Mouse (Mus musculus): ENCODE results near the gene Cnga1. TPM values are rescaled to one million over a fixed set of nuclear protein-coding genes. Genes with fewer than 3 reads are reported as not detected.

The Cnga1 gene
- polyA plus RNA-seq (2015; fragmentation: Nextera tagmentation; extraction: Ambion mirVana), result not detected in 2 replicates

- no peak for ATAC-seq (replicated peaks)
- H3K27ac ChIP-seq, result no peak within 1 kb of the TSS
- H3K27me3 ChIP-seq (replicated peaks), result peaks cover 24% of the 10 kb centered on the region
- H3K4me1 ChIP-seq, result peaks cover 13% of the 10 kb centered on the region
- H3K9me3 ChIP-seq, result no peaks in the 10 kb centered on the region
- WGBS, result 71% methylated on average over 1 of the region's 1 CpGs
- no peak within 1 kb of the TSS for H3K4me3 ChIP-seq
- H3K36me3 ChIP-seq (replicated peaks), result no peaks in the 10 kb centered on the region
- H3K9ac ChIP-seq, result no peak within 1 kb of the TSS
- H3K4me2 ChIP-seq, result no peak within 1 kb of the TSS
Measured at GRCm38 (mm10) chr5:72644175-72644574, at the start of gene Cnga1. TSS of gene Cnga1 (minus strand) at chr5:72644275.

DNA sequence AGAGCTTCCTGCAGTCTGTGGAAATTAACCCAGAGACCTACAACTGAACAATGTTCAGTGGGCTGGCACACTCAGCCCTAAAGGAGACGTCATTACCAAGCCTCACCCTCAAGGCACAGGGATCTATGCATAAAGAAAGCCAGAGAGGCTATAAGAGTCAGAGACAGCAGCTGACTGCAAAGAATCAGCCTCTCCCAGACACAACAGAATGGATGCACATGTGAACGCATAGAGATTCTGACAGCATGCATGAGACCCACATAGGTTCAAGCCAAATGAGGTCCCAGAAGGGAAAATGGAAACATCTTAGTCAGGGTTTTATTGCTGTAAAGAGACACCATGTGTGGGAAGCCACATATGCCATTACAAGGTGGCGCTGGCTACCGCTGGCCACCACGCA lies 46.4 kb upstream of the Cnga1 start:
- no peak overlapping the region for H3K4me3 ChIP-seq
- H3K9ac ChIP-seq, result no peak overlapping the region
- WGBS, result 82% methylated on average over 5 of the region's 5 CpGs
- no peaks in the 10 kb centered on the region for H3K9me3 ChIP-seq
- no peaks in the 10 kb centered on the region for H3K4me1 ChIP-seq
- H3K27ac ChIP-seq, result no peak overlapping the region
- no peak for ATAC-seq (replicated peaks)
- H3K27me3 ChIP-seq (replicated peaks), result no peaks in the 10 kb centered on the region
- H3K36me3 ChIP-seq (replicated peaks), result no peaks in the 10 kb centered on the region
- no peak overlapping the region for H3K4me2 ChIP-seq

DNA sequence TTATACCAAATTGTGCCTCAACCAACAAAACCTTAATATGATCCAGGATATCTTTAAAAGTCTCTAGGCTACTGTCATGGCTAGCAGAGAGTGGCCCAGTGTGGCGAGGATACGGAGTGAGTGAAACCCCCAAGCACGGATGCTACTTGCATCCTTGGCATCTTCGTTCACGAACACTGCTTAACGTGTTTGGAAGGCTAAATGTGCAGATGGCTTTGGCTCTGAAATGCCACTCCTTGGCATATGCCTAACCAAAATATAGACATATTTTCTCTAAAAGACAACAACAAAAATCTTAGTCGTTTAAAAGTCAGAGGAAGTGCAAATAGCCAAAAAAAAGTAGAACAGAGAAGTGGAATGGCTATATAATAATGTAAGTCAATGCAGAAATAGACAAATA lies 45.5 kb upstream of the Cnga1 start:
- Histone ChIP-seq H3K4me1 (no peaks in the 10 kb centered on the region), H3K4me3 (no peak overlapping the region), H3K27me3 (replicated peaks) (no peaks in the 10 kb centered on the region), H3K27ac (no peak overlapping the region), H3K36me3 (replicated peaks) (no peaks in the 10 kb centered on the region), H3K4me2 (no peak overlapping the region), H3K9ac (no peak overlapping the region), H3K9me3 (no peaks in the 10 kb centered on the region)
- no peak for ATAC-seq (replicated peaks)
- 93% methylated on average over 7 of the region's 7 CpGs for WGBS

DNA sequence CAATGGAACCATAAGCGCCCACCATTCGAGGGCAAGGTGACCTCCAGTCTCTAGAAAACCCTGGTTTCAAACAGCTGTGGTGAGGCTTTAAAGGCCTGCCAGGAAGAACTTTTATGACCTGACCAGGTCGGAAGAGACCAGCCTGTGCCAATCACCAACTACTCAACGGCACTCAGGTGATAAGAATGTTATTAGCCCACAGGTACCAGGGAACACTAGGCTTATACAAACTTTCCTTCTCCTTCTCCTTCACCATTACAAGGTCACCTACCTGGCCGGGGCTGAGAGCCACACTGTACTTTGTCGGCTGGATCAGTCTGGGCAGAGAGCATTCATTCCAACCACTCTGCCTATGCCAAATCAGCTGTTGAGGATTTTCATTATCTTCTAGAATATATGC lies 37.4 kb upstream of the Cnga1 start:
- Histone ChIP-seq H3K4me1 (no peaks in the 10 kb centered on the region), H3K4me2 (no peak overlapping the region), H3K27me3 (replicated peaks) (no peaks in the 10 kb centered on the region), H3K4me3 (no peak overlapping the region), H3K36me3 (replicated peaks) (no peaks in the 10 kb centered on the region), H3K9me3 (no peaks in the 10 kb centered on the region), H3K27ac (no peak overlapping the region), H3K9ac (no peak overlapping the region)
- 94% methylated on average over 6 of the region's 6 CpGs for WGBS
- no peak for ATAC-seq (replicated peaks)

DNA sequence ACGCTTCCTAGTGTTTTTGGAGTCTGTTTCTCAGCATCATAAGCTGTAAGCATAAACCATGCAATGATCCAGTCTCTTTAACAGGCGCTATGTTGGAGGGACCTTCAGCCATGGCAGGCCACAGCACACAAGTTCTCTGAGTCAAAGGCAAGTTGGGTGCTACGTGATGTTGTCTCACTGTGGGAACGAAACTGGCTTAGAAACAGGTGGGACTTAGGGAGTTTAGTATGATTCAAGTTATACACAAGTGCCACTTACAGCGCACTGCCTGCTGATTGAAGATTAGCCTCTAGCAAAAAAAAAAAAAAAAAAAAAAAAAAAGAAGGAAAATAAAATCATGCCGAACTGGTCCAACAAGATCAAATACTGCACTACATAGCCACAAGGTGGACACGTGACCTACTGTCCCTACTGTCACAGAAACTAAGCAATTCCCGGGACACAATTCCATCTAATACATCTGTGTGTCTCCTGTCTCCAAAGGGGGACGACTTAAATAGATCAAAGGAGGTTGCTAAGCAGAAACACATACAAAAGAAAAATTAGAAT lies 31.0 kb upstream of the Cnga1 start:
- WGBS, result 80% methylated on average over 9 of the region's 9 CpGs
- no peak overlapping the region for H3K27ac ChIP-seq
- no peak for ATAC-seq (replicated peaks)
- no peak overlapping the region for H3K4me2 ChIP-seq
- H3K9me3 ChIP-seq, result no peaks in the 10 kb centered on the region
- no peak overlapping the region for H3K4me3 ChIP-seq
- H3K4me1 ChIP-seq, result peaks cover 5% of the 10 kb centered on the region
- no peak overlapping the region for H3K9ac ChIP-seq
- no peaks in the 10 kb centered on the region for H3K36me3 ChIP-seq (replicated peaks)
- no peaks in the 10 kb centered on the region for H3K27me3 ChIP-seq (replicated peaks)

DNA sequence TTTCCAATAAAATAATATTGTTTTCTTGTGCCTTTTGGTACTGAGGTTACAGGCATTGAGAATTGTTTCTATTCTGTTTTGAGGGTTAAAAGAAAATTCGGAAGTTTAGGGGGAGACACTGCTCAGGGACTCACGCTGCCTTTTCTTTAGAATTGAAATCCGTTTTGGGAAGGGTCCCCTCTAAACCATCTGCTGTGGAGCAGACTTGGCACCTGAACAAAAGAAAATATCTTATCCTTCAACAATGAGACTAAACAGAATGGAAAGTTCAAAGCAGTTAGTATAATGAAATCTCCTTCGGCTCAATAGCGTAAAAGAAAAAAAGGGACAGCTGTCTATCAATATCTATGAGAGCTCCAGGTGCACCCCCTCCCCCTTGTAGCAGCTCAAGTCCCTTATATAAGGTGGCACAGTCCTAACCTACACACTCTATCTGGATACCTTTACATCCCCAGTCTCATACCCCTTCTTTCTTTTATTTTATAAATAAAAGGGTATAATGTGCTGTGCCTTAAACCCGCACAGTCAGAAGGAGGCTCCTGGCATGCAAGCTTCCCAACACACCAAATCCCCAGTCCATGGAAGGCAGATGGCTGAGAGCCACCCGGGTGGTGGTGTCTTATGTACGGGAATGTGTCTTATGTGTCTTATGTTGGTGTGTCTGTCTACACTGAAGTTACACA lies 27.1 kb upstream of the Cnga1 start:
- Histone ChIP-seq H3K27me3 (replicated peaks) (no peaks in the 10 kb centered on the region), H3K4me3 (no peak overlapping the region), H3K36me3 (replicated peaks) (no peaks in the 10 kb centered on the region), H3K9ac (no peak overlapping the region), H3K27ac (0 out of 2 replicates have a peak overlapping the region, but pooled peaks have one; percentile 48), H3K4me2 (no peak overlapping the region), H3K4me1 (peaks cover 5% of the 10 kb centered on the region), H3K9me3 (no peaks in the 10 kb centered on the region)
- WGBS, result 20% methylated on average over 8 of the region's 8 CpGs
- ATAC-seq (replicated peaks), result peak; percentile 79

GRCm38 (mm10) chr5:72668351-72668750 lies 24.3 kb upstream of the Cnga1 start:
- ATAC-seq (replicated peaks), result no peak
- no peak overlapping the region for H3K9ac ChIP-seq
- no peak overlapping the region for H3K27ac ChIP-seq
- no peak overlapping the region for H3K4me3 ChIP-seq
- no peaks in the 10 kb centered on the region for H3K36me3 ChIP-seq (replicated peaks)
- H3K9me3 ChIP-seq, result no peaks in the 10 kb centered on the region
- peaks cover 5% of the 10 kb centered on the region for H3K4me1 ChIP-seq
- H3K27me3 ChIP-seq (replicated peaks), result no peaks in the 10 kb centered on the region
- WGBS, result 89% methylated on average over 9 of the region's 9 CpGs
- no peak overlapping the region for H3K4me2 ChIP-seq

DNA sequence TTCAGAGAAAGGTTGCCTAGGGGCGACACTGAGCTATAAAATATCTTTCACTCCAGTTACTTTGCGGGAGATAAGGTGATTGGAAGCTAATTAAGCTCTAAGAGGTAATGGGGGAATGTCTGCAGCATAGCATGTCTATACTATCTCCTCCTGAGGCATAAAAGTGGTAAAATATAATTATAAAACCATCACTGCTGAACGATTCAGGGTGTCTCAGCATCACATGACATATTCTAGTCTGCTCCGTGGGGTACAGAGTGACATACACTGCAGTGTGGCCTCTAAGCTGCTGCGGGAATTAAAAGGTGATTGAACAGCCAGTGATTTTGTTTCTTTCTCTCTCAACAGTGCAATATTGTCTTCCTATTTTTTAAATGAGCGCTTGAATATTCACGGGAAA lies 22.4 kb upstream of the Cnga1 start:
- no peaks in the 10 kb centered on the region for H3K9me3 ChIP-seq
- no peak overlapping the region for H3K4me3 ChIP-seq
- H3K4me1 ChIP-seq, result peaks cover 4% of the 10 kb centered on the region
- no peak overlapping the region for H3K27ac ChIP-seq
- WGBS, result 68% methylated on average over 7 of the region's 7 CpGs
- H3K9ac ChIP-seq, result no peak overlapping the region
- peak; percentile 85 for ATAC-seq (replicated peaks)
- H3K4me2 ChIP-seq, result no peak overlapping the region
- no peaks in the 10 kb centered on the region for H3K36me3 ChIP-seq (replicated peaks)
- H3K27me3 ChIP-seq (replicated peaks), result no peaks in the 10 kb centered on the region

- Histone ChIP-seq H3K4me1 (no peaks in the 10 kb centered on the region), H3K4me3 (no peak overlapping the region), H3K4me2 (no peak overlapping the region), H3K27ac (no peak overlapping the region), H3K36me3 (replicated peaks) (no peaks in the 10 kb centered on the region), H3K9me3 (no peaks in the 10 kb centered on the region), H3K9ac (no peak overlapping the region), H3K27me3 (replicated peaks) (no peaks in the 10 kb centered on the region)
- no peak for ATAC-seq (replicated peaks)
- 30% methylated on average over 5 of the region's 5 CpGs for WGBS
Measured at GRCm38 (mm10) chr5:72665281-72665680, 21.2 kb upstream of the Cnga1 start.

DNA sequence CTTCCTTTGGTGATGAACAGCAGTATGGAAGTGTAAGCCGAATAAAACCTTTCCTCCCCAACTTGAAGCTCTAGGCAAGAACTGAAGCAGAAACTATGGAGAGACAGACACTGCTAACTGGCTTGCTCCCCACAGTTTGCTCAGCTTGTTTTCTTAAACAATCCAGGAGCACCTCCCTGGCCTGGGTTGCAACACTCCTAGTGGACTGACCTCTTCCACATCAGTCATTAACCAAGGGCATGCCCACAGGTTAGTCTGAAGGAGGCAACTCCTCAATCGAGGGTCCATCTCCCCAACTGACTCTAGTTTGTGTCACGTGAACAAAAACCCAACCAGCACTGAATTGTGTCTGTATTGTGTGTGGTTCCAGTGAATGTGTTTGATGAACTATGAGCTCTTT lies 20.8 kb upstream of the Cnga1 start:
- Histone ChIP-seq H3K4me3 (no peak overlapping the region), H3K27me3 (replicated peaks) (no peaks in the 10 kb centered on the region), H3K4me1 (no peaks in the 10 kb centered on the region), H3K9ac (no peak overlapping the region), H3K4me2 (no peak overlapping the region), H3K36me3 (replicated peaks) (no peaks in the 10 kb centered on the region), H3K9me3 (no peaks in the 10 kb centered on the region), H3K27ac (no peak overlapping the region)
- ATAC-seq (replicated peaks), result no peak
- WGBS, result 50% methylated on average over 3 of the region's 3 CpGs

GRCm38 (mm10) chr5:72664126-72664525 lies 20.1 kb upstream of the Cnga1 start:
- Histone ChIP-seq H3K9ac (no peak overlapping the region), H3K4me3 (no peak overlapping the region), H3K4me2 (no peak overlapping the region), H3K36me3 (replicated peaks) (no peaks in the 10 kb centered on the region), H3K27ac (no peak overlapping the region), H3K9me3 (no peaks in the 10 kb centered on the region), H3K4me1 (no peaks in the 10 kb centered on the region), H3K27me3 (replicated peaks) (no peaks in the 10 kb centered on the region)
- 75% methylated on average over 5 of the region's 5 CpGs for WGBS
- ATAC-seq (replicated peaks), result no peak

GRCm38 (mm10) chr5:72661051-72661781 lies 17.1 kb upstream of the Cnga1 start:
- no peak overlapping the region for H3K4me2 ChIP-seq
- no peak for ATAC-seq (replicated peaks)
- 89% methylated on average over 6 of the region's 6 CpGs for WGBS
- no peak overlapping the region for H3K27ac ChIP-seq
- no peaks in the 10 kb centered on the region for H3K27me3 ChIP-seq (replicated peaks)
- H3K9ac ChIP-seq, result no peak overlapping the region
- no peaks in the 10 kb centered on the region for H3K4me1 ChIP-seq
- no peaks in the 10 kb centered on the region for H3K9me3 ChIP-seq
- H3K36me3 ChIP-seq (replicated peaks), result no peaks in the 10 kb centered on the region
- no peak overlapping the region for H3K4me3 ChIP-seq

DNA sequence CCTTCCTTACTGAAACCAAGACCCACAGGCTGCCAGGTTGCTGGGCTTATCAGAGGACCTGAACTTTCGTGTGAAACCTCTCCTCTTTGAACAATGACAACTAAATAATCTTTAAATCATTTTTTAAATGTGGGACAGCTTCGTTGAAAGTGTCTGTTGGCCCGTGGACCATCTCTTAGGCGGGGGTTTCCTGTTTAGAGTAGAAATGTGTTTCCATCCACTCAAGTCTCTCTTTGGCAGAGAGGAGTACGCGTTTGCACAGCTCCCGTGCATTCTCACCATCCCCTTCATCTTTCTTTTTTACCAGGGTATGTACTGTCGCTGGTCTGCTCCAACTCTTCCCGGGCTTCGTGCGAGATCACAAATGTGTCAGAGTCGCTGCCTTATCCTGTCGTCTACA lies 14.3 kb upstream of the Cnga1 start:
- H3K9me3 ChIP-seq, result no peaks in the 10 kb centered on the region
- no peaks in the 10 kb centered on the region for H3K27me3 ChIP-seq (replicated peaks)
- ATAC-seq (replicated peaks), result no peak
- no peak overlapping the region for H3K4me3 ChIP-seq
- no peaks in the 10 kb centered on the region for H3K4me1 ChIP-seq
- H3K27ac ChIP-seq, result no peak overlapping the region
- H3K4me2 ChIP-seq, result no peak overlapping the region
- no peak overlapping the region for H3K9ac ChIP-seq
- 92% methylated on average over 13 of the region's 13 CpGs for WGBS
- H3K36me3 ChIP-seq (replicated peaks), result no peaks in the 10 kb centered on the region
